Mouse (Mus musculus) myocyte (in vitro differentiated cells): Measurements from ENCODE around the gene Med8. TPM values are rescaled to one million over a fixed set of nuclear protein-coding genes. Genes with fewer than 3 reads are reported as not detected.

Source experiments
- H3K27me3 ChIP-seq: one replicate; pipeline ENCODE4 v1.6.1; 2011; ENCODE audit not compliant: control insufficient read depth, insufficient read depth, insufficient read length
- H3K36me3 ChIP-seq: one replicate; pipeline ENCODE4 v1.6.1; 2011; ENCODE audit not compliant: control insufficient read depth, insufficient read depth
- H3K4me2 ChIP-seq: one replicate; pipeline ENCODE4 v1.6.1; 2011; ENCODE audit warnings: low read depth, control low read depth
- H3K4me3 ChIP-seq: one replicate; pipeline ENCODE4 v1.5.1; 2011; ENCODE audit warnings: mild to moderate bottlenecking, control low read depth, moderate library complexity
- H3K79me2 ChIP-seq: one replicate; pipeline ENCODE4 v1.6.1; 2011; ENCODE audit not compliant: control insufficient read depth, insufficient read depth
- H3ac ChIP-seq: one replicate; pipeline ENCODE4 v1.6.1; 2011; ENCODE audit not compliant: control insufficient read depth, insufficient read length
- CEBPB ChIP-seq: IDR thresholded peaks from 2 replicates; pipeline ENCODE4 v1.6.1; 2011; ENCODE audit warnings: mild to moderate bottlenecking, moderate library complexity; ENCODE audit not compliant: poor library complexity, insufficient read depth, severe bottlenecking
- E2F4 ChIP-seq: IDR thresholded peaks from one replicate; pipeline ENCODE4 v1.6.1; 2011; ENCODE audit warnings: mild to moderate bottlenecking, control low read depth, moderate library complexity; ENCODE audit not compliant: insufficient read depth
- MAX ChIP-seq: IDR thresholded peaks from one replicate; pipeline ENCODE4 v1.6.1; 2011; ENCODE audit warnings: low read depth, mild to moderate bottlenecking, control low read depth
- MYOD1 ChIP-seq, 3 experiments: IDR thresholded peaks; one replicate each; pipeline ENCODE4 v1.6.1; 2011; ENCODE audit warnings: control low read depth in 2 of 3, low read depth in 2 of 3, mild to moderate bottlenecking in 2 of 3, moderate library complexity in 1 of 3; ENCODE audit not compliant: insufficient read length in 2 of 3, control insufficient read depth in 1 of 3
- MYOG ChIP-seq, 3 experiments: IDR thresholded peaks; one replicate each; pipeline ENCODE4 v1.6.1; 2011; ENCODE audit warnings: control low read depth in 2 of 3, low read depth in 2 of 3, mild to moderate bottlenecking in 2 of 3; ENCODE audit not compliant: insufficient read length in 2 of 3, control insufficient read depth in 1 of 3, insufficient read depth in 1 of 3
- POLR2A ChIP-seq: IDR thresholded peaks from one replicate; pipeline ENCODE4 v1.6.1; 2011; ENCODE audit warnings: low read depth, mild to moderate bottlenecking, control low read depth, moderate library complexity; ENCODE audit not compliant: insufficient read length
- POLR2AphosphoS2 ChIP-seq: IDR thresholded peaks from one replicate; pipeline ENCODE4 v1.6.1; 2011; ENCODE audit warnings: low read depth, control low read depth; ENCODE audit not compliant: insufficient read length
- REST ChIP-seq: IDR thresholded peaks from one replicate; pipeline ENCODE4 v1.6.1; 2011; ENCODE audit warnings: mild to moderate bottlenecking, control low read depth, moderate library complexity; ENCODE audit not compliant: insufficient read depth, insufficient read length
- SRF ChIP-seq: IDR thresholded peaks from one replicate; pipeline ENCODE4 v1.6.1; 2011; ENCODE audit warnings: low read depth; ENCODE audit not compliant: control insufficient read depth, insufficient read length
- TCF12 ChIP-seq: IDR thresholded peaks from one replicate; pipeline ENCODE4 v1.6.1; 2011; ENCODE audit warnings: mild to moderate bottlenecking, control low read depth; ENCODE audit not compliant: poor library complexity, insufficient read depth, severe bottlenecking
- TCF3 ChIP-seq: IDR thresholded peaks from one replicate; pipeline ENCODE4 v1.6.1; 2011; ENCODE audit warnings: low read depth, control low read depth; ENCODE audit not compliant: insufficient read length
- USF1 ChIP-seq: IDR thresholded peaks from one replicate; pipeline ENCODE4 v1.6.1; 2011; ENCODE audit warnings: low read depth, mild to moderate bottlenecking, control low read depth, moderate library complexity
- polyA plus RNA-seq: library from polyadenylated mRNA; unstranded; fragments of >200 nt; fragmentation: generic; extraction: Trizol; gene quantifications from one replicate; pipeline ENCODE4 v1.2.1, GENCODE M21; 2012; ENCODE audit warnings: missing spikeins

Gene Med8
- 78.6 TPM for polyA plus RNA-seq

DNA sequence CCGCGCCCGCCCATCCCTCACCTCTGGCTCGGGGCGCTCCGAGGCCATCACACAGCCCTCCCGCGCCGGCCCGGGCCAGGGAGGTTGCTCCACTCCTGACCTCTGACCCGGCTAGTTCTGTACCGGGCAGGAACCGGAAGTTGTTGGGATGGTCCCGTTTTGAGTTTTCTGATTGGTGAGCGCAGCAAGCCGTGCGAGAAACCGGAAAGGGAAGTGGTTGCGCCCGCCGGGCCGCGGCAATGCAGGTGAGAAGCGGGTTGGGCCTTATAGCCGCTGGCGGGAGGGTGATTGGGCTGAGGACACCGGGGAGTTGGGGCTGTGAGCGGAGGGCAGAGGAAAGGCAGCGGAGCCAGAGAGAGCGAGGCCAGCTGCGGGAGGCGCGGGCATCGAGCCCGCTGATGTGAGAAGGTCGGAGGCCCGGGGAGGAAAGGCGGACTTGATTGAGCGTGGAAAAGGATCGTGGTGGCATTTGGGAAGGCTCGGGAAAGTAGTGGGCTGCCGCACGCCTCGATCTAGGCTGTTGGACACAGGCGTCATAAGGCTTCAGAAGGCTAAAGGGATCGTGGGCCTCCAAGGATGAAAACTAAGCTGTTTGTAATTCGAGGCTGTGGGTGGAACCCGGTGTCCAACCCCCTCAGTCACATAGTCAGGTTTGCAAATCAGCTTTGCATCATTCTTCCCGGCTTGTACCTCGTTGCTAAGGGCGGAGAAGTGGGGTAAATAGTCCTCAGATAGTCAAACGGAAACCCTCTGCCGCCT is at the start of gene Med8, which contains the start of gene Szt2:
TSS of gene Med8 (plus strand) at position 196 of the 759 bp plus-strand sequence.
TSS of gene Szt2 (minus strand) at position 132 of the 759 bp plus-strand sequence.
- TF ChIP-seq TCF12 (no peak), POLR2AphosphoS2 (peak; percentile 41), MYOD1 (IDR thresholded peaks at IDR 0.05; ENCODE audit: control insufficient read depth in 1 of 3, insufficient read length in 2 of 3, low read depth in 2 of 3) (no peak), POLR2A (peak; percentile 65), REST (no peak)
- Histone ChIP-seq H3K36me3 (peaks cover 19% of the 10 kb centered on the region), H3K4me3 (peak within 1 kb of the TSS; percentile 97)

DNA sequence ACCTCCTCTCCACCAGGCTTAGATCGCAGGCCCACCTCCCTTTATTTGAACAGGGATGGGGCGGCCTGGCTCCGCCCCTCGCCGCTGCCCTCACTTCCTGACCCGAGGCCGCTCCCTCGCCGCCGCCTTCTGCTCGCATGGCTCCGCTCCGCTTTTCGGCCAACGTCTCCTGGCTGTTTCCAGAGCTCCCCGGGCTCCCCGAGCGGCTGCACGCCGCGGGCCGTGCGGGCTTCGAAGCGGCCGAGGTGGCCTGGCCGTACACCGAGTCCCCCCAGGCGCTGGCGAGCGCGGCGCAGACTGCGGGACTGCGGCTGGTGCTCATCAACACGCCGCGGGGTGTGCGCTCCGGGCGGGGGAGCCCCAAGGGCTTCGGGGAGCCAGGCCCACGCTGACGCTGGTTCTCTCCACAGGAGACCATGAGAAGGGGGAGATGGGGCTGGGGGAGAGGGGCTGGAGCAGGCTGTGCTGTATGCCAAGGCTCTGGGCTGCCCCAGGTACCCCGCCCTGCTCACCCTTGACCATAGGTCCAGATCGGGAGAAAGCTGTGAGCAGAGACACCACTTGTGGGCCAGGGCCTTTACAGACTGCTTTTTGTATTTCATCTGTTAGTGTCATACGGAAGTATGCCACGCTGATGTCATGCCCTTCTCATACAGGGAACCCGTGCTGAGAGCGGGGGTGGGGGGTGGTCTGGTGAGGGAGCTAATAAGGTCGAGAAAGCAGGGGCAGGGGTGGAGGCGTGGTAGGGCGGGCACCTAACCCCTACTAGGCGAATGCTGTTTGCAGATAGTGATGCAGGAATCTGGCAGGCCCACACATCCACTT is 49.0 kb upstream of the Med8 start:
- H3ac ChIP-seq = no peak overlapping the region
- peaks cover 3% of the 10 kb centered on the region for H3K36me3 ChIP-seq
- peak overlapping the region; percentile 9 for H3K4me3 ChIP-seq
- H3K4me2 ChIP-seq = peak overlapping the region; percentile 52
- no peaks in the 10 kb centered on the region for H3K79me2 ChIP-seq
- H3K27me3 ChIP-seq = no peaks in the 10 kb centered on the region
- TF ChIP-seq MYOD1 (IDR thresholded peaks at IDR 0.05; ENCODE audit: control insufficient read depth in 1 of 3, insufficient read length in 2 of 3, low read depth in 2 of 3) (no peak), TCF12 (no peak), SRF (no peak), TCF3 (no peak), POLR2A (no peak), MYOG (IDR thresholded peaks at IDR 0.05; ENCODE audit: control insufficient read depth in 1 of 3, insufficient read depth in 1 of 3, insufficient read length in 2 of 3, low read depth in 2 of 3) (no peak), CEBPB (no peak), MAX (no peak), USF1 (no peak), REST (no peak), POLR2AphosphoS2 (no peak)

More for the DNA sequence above, at the start of gene Med8, which contains the start of gene Szt2:
- peaks cover 40% of the 10 kb centered on the region for H3K79me2 ChIP-seq
- H3K4me2 ChIP-seq = peak within 1 kb of the TSS; percentile 91
- peak within 1 kb of the TSS; percentile 47 for H3ac ChIP-seq
- no peaks in the 10 kb centered on the region for H3K27me3 ChIP-seq

DNA sequence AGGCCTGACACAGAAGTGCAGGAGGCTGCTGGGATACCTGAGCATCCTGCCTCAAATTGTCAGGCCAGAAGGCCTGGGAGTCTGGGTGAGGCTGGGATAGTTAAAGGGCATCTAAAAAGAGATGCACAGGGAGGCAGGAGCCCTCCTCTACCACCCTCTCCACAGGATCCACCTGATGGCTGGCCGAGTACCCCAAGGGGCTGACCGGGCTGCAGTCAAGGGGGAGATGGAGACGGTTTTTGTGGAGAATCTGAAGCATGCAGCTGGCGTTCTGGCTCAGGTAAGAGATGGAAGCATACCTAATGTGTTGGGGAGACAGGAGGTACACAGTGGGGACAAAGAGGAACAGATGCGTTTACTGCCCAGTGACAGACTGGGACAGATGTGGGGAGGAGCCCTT is 47.7 kb upstream of the Med8 start:
- Histone ChIP-seq H3ac (no peak overlapping the region), H3K27me3 (no peaks in the 10 kb centered on the region), H3K36me3 (peaks cover 3% of the 10 kb centered on the region), H3K4me2 (no peak overlapping the region), H3K79me2 (no peaks in the 10 kb centered on the region), H3K4me3 (no peak overlapping the region)
- TF ChIP-seq SRF (no peak), POLR2AphosphoS2 (no peak), USF1 (no peak), POLR2A (no peak), TCF3 (no peak), REST (no peak), CEBPB (no peak), MYOG (IDR thresholded peaks at IDR 0.05; ENCODE audit: control insufficient read depth in 1 of 3, insufficient read depth in 1 of 3, insufficient read length in 2 of 3, low read depth in 2 of 3) (no peak), E2F4 (no peak), MAX (no peak), TCF12 (no peak), MYOD1 (IDR thresholded peaks at IDR 0.05; ENCODE audit: control insufficient read depth in 1 of 3, insufficient read length in 2 of 3, low read depth in 2 of 3) (no peak)

DNA sequence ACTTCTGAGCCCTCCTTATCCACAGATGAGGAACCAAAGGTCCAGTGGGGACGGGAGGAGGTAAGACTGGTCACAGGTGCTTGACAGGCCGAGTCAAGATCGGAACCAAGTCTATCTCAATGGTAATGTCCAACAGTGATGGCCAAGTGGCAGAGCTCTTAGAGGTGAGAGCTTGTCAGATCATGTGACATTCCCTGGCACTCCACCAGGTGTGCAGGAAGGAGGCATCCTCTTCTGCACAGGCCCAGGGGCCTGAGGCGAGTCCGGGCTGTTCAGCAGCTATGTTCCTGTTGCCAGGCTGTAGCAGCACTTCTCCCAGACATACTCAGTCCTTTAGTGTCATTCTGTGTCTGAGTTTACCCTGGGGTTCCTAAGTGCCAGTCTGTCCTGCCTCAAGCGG is 46.3 kb upstream of the Med8 start:
- no peaks in the 10 kb centered on the region for H3K79me2 ChIP-seq
- no peaks in the 10 kb centered on the region for H3K27me3 ChIP-seq
- H3K4me3 ChIP-seq = no peak overlapping the region
- H3K36me3 ChIP-seq = peaks cover 3% of the 10 kb centered on the region
- H3K4me2 ChIP-seq = no peak overlapping the region
- no peak overlapping the region for H3ac ChIP-seq
- TF ChIP-seq SRF = no peak
- TF ChIP-seq MAX = no peak
- TF ChIP-seq POLR2A = no peak
- no peak for TF ChIP-seq POLR2AphosphoS2
- no peak for TF ChIP-seq MYOG (IDR thresholded peaks at IDR 0.05; ENCODE audit: control insufficient read depth in 1 of 3, insufficient read depth in 1 of 3, insufficient read length in 2 of 3, low read depth in 2 of 3)
- TF ChIP-seq CEBPB = no peak
- no peak for TF ChIP-seq REST
